Mouse (Mus musculus) retina, adult 2 months (tissue): ENCODE data around the gene Reps2.

Experiments
- DNase-seq: peaks from one replicate; pipeline ENCODE4 v3.0.0-alpha.2; 2012; ENCODE audit warnings: low read depth, low spot score

Reps2 gene

GRCm38 (mm10) chrX:162590145-162590790 lies 53.2 kb downstream of the Reps2 start:
- no peak for DNase-seq

- DNase-seq: no peak
Measured at GRCm38 (mm10) chrX:162589173-162589805, 54.2 kb downstream of the Reps2 start.

- no peak for DNase-seq
Measured at GRCm38 (mm10) chrX:162584349-162584748, 59.1 kb downstream of the Reps2 start.

- no peak for DNase-seq
Measured at GRCm38 (mm10) chrX:162580521-162580920, 62.9 kb downstream of the Reps2 start.

GRCm38 (mm10) chrX:162568439-162568838 lies 75.0 kb downstream of the Reps2 start:
- DNase-seq: no peak

GRCm38 (mm10) chrX:162565501-162565900 lies 77.9 kb downstream of the Reps2 start:
- no peak for DNase-seq

GRCm38 (mm10) chrX:162556459-162556841 lies 87.0 kb downstream of the Reps2 start:
- DNase-seq: no peak

GRCm38 (mm10) chrX:162555729-162556458 lies 87.6 kb downstream of the Reps2 start:
- DNase-seq: no peak

GRCm38 (mm10) chrX:162554513-162554912 lies 88.9 kb downstream of the Reps2 start:
- no peak for DNase-seq

- DNase-seq: no peak
Measured at GRCm38 (mm10) chrX:162552383-162552782, 91.1 kb downstream of the Reps2 start.

GRCm38 (mm10) chrX:162545037-162545436 lies 98.4 kb downstream of the Reps2 start:
- DNase-seq: no peak

GRCm38 (mm10) chrX:162542576-162543227 lies 100.7 kb downstream of the Reps2 start:
- DNase-seq: no peak

- DNase-seq: no peak
Measured at GRCm38 (mm10) chrX:162541961-162542360, 101.5 kb downstream of the Reps2 start.

GRCm38 (mm10) chrX:162531016-162531415 lies 112.4 kb downstream of the Reps2 start:
- no peak for DNase-seq

GRCm38 (mm10) chrX:162527240-162527639 lies 116.2 kb downstream of the Reps2 start:
- DNase-seq: no peak

- DNase-seq: no peak
Measured at GRCm38 (mm10) chrX:162521831-162522514, 121.5 kb downstream of the Reps2 start.

- no peak for DNase-seq
Measured at GRCm38 (mm10) chrX:162521197-162521596, 122.3 kb downstream of the Reps2 start.

GRCm38 (mm10) chrX:162520374-162520773 lies 123.1 kb downstream of the Reps2 start:
- DNase-seq: no peak

- no peak for DNase-seq
Measured at GRCm38 (mm10) chrX:162510426-162510980, 132.9 kb downstream of the Reps2 start.

GRCm38 (mm10) chrX:162505186-162505585 lies 138.3 kb downstream of the Reps2 start:
- DNase-seq: no peak

GRCm38 (mm10) chrX:162503436-162503835 lies 140.0 kb downstream of the Reps2 start:
- DNase-seq: no peak
